Mouse (Mus musculus): ENCODE measurements around the gene Wipf2. TPM values are rescaled to one million over a fixed set of nuclear protein-coding genes. Genes with fewer than 3 reads are reported as not detected.
A peak's percentile ranks its signal among the peaks of the same experiment; 100 is the strongest.
"Not testable (repeated sequence)": the region's sequence is repeated elsewhere in the genome, so short reads cannot be mapped to it uniquely, and the experiment has no call there.

Gene Wipf2
- polyA plus RNA-seq, 1 experiment from 2014 or later = 7.1 TPM

DNA sequence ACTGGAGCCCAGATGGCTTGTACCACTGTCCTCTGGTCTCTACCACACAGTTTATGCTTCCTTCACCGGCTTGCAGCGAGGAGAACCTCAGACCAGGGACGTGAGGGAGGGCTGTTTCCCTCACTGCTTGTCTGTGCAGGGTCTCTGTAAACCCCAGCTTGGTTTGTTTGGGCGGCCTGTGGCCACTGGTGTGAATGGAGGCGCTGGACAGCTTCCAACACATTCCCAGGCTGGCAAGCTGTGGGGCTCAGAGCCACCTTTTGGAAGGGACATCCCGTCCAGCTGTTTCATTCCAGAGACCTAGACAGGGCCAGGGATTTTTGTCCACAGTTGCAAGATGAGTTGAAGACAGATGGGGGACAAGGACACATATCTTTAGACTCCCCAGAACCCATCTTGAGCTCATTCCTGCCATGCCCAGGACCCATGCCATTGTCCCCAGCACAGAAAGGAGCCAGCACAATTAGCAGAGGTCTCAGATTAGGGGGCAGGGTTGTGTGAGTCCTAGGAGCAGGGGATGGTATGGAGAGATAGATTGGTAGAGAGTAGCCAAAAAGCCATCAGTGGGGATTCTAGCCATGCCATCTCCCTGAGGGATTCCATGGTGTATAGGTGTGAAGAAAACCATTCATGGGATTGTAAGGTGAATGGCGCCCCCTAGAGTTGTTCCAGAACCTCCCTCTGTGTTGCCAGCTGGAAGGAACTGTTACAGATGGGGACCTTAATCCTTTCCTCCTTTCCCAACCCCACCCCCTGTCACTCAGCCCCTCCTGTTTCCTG lies 68.3 kb downstream of the Wipf2 start:
- Histone ChIP-seq H3K4me1 (ENCODE audit: control insufficient read depth, insufficient read depth, low read length) (peaks cover 76% of the 10 kb centered on the region), H3K4me2 (replicated peaks; ENCODE audit: low read depth, low read length) (peak overlapping the region; percentile 87; the same call in 1 of the 2 replicates), H3K9me3 (ENCODE audit: control insufficient read depth, low read depth, low read length) (no peaks in the 10 kb centered on the region), H3K36me3 (ENCODE audit: control insufficient read depth, insufficient read depth, low read length) (no peaks in the 10 kb centered on the region), H3K27me3 (ENCODE audit: control insufficient read depth, insufficient read depth, low read length) (no peaks in the 10 kb centered on the region), H3K27ac (ENCODE audit: low read length) (peak overlapping the region; percentile 87), H3K9ac (replicated peaks; ENCODE audit: low read depth, low read length) (no peak overlapping the region), H3K4me3 (ENCODE audit: low read depth, low read length) (no peak overlapping the region)
- no peak for ATAC-seq (ENCODE audit: insufficient number of reproducible peaks, insufficient read depth, low FRiP score, low read depth)
- 13% methylated on average over 7 of the region's 7 CpGs for WGBS

DNA sequence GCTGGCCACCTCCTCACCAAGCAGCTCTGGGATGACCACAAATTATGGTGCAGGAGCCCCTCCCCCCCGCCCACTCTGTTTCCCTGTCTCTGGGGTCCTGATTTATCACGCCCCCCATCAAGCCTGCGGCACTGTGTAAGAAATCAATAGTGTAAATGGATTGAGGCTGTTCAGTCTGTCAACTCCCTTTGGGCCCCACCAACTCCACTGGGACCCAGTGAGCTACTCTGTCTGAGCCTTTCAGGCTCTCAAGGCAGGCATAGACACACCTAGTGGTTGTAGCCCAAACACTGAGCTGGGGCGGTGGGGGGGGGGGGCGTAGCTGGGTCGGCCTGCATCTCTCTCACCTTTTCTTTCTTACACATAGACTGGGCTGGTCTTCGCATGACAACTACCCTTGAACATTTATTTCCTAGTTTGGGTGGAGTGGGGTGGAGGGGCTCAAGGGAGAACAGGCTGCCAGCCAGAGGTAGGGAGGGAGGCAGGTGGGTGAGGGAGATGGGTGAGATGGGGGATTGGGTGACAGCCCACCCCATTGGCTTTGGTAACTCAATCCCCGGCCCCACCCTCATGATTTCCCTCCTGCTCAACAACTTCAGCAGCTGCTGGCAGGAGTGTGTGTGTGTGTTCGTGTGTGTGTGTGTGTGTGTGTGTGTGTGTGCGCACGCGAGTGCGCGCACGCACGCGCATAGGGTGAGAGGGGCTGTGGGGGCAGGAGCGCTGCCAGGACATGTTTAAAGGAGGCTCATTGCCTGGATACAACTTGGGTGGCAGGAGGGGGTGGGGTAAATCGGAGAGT lies 69.1 kb downstream of the Wipf2 start:
- H3K4me3 ChIP-seq (ENCODE audit: low read depth, low read length) = no peak overlapping the region
- no peak overlapping the region for H3K9ac ChIP-seq (replicated peaks; ENCODE audit: low read depth, low read length)
- H3K9me3 ChIP-seq (ENCODE audit: control insufficient read depth, low read depth, low read length) = no peaks in the 10 kb centered on the region
- ATAC-seq (ENCODE audit: insufficient number of reproducible peaks, insufficient read depth, low FRiP score, low read depth) = no peak
- no peaks in the 10 kb centered on the region for H3K27me3 ChIP-seq (ENCODE audit: control insufficient read depth, insufficient read depth, low read length)
- H3K4me1 ChIP-seq (ENCODE audit: control insufficient read depth, insufficient read depth, low read length) = peaks cover 77% of the 10 kb centered on the region
- H3K27ac ChIP-seq (ENCODE audit: low read length) = peak overlapping the region; percentile 87
- peak overlapping the region; percentile 32 for H3K4me2 ChIP-seq (replicated peaks; ENCODE audit: low read depth, low read length)
- WGBS = 9% methylated on average over 19 of the region's 19 CpGs
- no peaks in the 10 kb centered on the region for H3K36me3 ChIP-seq (ENCODE audit: control insufficient read depth, insufficient read depth, low read length)

DNA sequence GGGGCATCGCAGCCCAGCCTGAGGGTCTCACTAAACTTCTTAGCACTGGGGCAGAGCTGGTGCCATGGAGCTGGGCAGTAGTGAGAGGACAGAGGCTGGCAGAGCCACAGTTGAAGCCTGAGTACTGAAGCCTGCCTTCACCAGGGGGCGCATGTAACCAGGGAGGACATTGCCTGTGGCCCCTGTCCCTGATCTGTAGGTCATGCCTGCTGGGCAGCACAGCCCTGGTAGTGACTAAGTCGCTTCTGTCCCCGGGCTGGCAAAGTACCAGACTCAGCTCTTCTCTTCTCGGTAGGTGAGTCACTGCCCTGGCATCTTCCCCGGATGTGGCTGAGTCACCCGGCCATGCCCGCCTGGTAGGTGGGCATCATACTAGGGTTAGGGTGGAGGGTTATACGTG lies 69.7 kb downstream of the Wipf2 start:
- no peak for ATAC-seq (ENCODE audit: insufficient number of reproducible peaks, insufficient read depth, low FRiP score, low read depth)
- Histone ChIP-seq H3K4me1 (ENCODE audit: control insufficient read depth, insufficient read depth, low read length) (peaks cover 73% of the 10 kb centered on the region), H3K4me3 (ENCODE audit: low read depth, low read length) (no peak overlapping the region), H3K4me2 (replicated peaks; ENCODE audit: low read depth, low read length) (peak overlapping the region; percentile 32), H3K9ac (replicated peaks; ENCODE audit: low read depth, low read length) (no peak overlapping the region), H3K9me3 (ENCODE audit: control insufficient read depth, low read depth, low read length) (no peaks in the 10 kb centered on the region), H3K27me3 (ENCODE audit: control insufficient read depth, insufficient read depth, low read length) (no peaks in the 10 kb centered on the region), H3K27ac (ENCODE audit: low read length) (peak overlapping the region; percentile 87), H3K36me3 (ENCODE audit: control insufficient read depth, insufficient read depth, low read length) (no peaks in the 10 kb centered on the region)
- WGBS = 45% methylated on average over 9 of the region's 9 CpGs

DNA sequence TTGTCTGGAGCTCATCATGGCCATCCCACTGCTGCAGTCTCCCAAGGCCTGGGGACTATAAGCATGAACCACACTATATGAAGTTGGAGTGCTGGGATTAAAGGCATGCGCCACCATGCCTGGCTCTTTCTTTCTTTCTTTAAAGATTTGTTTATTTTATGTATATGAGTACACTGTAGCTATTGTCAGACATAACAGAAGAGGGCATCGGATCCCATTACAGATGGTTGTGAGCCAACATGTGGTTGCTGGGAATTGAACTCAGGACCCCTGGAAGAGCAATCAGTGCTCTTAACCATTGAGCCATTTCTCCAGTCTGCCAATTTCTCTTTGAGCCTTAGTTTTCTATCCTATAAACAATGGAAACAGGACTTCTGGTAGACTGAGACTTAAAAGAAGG lies 70.4 kb downstream of the Wipf2 start:
- H3K9me3 ChIP-seq (ENCODE audit: control insufficient read depth, low read depth, low read length); H3K4me3 ChIP-seq (ENCODE audit: low read depth, low read length); H3K27ac ChIP-seq (ENCODE audit: low read length); H3K27me3 ChIP-seq (ENCODE audit: control insufficient read depth, insufficient read depth, low read length); H3K4me2 ChIP-seq (replicated peaks; ENCODE audit: low read depth, low read length); ATAC-seq (ENCODE audit: insufficient number of reproducible peaks, insufficient read depth, low FRiP score, low read depth); H3K9ac ChIP-seq (replicated peaks; ENCODE audit: low read depth, low read length); H3K36me3 ChIP-seq (ENCODE audit: control insufficient read depth, insufficient read depth, low read length): not testable (repeated sequence)
- peaks cover 71% of the 10 kb centered on the region for H3K4me1 ChIP-seq (ENCODE audit: control insufficient read depth, insufficient read depth, low read length)
- WGBS = 89% methylated on average over 2 of the region's 2 CpGs

DNA sequence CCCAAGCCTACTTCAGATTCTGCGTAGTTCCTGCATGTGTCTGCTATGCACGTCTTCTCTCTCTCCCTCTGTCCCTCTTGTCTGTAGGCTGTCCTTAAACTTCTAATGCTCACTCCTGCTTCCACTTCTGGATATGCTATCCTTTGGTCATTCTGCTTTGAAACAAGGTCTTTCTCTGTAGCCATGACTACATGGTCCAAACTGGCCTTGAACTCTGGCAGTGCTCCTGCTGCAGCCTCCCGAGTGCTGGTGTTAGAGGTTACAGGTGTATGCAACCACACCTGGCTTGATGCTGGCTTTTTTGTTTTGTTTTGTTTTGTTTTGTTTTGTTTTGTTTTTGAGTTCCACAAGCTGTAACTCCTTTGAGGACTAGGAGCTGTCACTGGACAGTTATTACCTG lies 70.9 kb downstream of the Wipf2 start:
- H3K27me3 ChIP-seq (ENCODE audit: control insufficient read depth, insufficient read depth, low read length) = no peaks in the 10 kb centered on the region

DNA sequence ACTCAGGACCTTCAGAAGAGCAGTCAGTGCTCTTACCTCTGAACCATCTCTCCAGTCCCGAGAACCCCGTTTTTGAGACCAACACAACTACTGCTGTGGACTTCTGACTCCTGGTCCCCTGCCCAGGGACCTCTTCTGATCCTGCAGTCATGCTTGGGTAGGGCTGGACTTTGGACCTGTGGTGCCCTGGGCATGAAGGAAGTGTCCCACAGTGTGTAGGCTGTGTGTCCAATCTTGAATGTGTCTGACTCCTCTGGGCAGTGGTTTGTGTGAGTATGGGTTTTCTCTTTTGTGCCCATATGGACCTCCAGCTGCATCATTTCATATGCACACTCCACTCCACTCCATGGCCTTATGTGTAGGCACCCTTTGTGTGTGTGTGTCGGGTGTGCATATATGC lies 71.7 kb downstream of the Wipf2 start:
- H3K4me1 ChIP-seq (ENCODE audit: control insufficient read depth, insufficient read depth, low read length) = peaks cover 71% of the 10 kb centered on the region
- no peak overlapping the region for H3K9ac ChIP-seq (replicated peaks; ENCODE audit: low read depth, low read length)
- no peaks in the 10 kb centered on the region for H3K36me3 ChIP-seq (ENCODE audit: control insufficient read depth, insufficient read depth, low read length)
- no peak for ATAC-seq (ENCODE audit: insufficient number of reproducible peaks, insufficient read depth, low FRiP score, low read depth)
- H3K4me2 ChIP-seq (replicated peaks; ENCODE audit: low read depth, low read length) = no peak overlapping the region
- WGBS = 82% methylated on average over 3 of the region's 3 CpGs
- H3K27ac ChIP-seq (ENCODE audit: low read length) = no peak overlapping the region
- no peak overlapping the region for H3K4me3 ChIP-seq (ENCODE audit: low read depth, low read length)
- no peaks in the 10 kb centered on the region for H3K27me3 ChIP-seq (ENCODE audit: control insufficient read depth, insufficient read depth, low read length)
- H3K9me3 ChIP-seq (ENCODE audit: control insufficient read depth, low read depth, low read length) = no peaks in the 10 kb centered on the region

More for the DNA sequence above, 70.9 kb downstream of the Wipf2 start:
- H3K9me3 ChIP-seq (ENCODE audit: control insufficient read depth, low read depth, low read length) = no peaks in the 10 kb centered on the region
- no peak overlapping the region for H3K4me3 ChIP-seq (ENCODE audit: low read depth, low read length)
- H3K4me1 ChIP-seq (ENCODE audit: control insufficient read depth, insufficient read depth, low read length) = peaks cover 71% of the 10 kb centered on the region
- no peaks in the 10 kb centered on the region for H3K36me3 ChIP-seq (ENCODE audit: control insufficient read depth, insufficient read depth, low read length)
- ATAC-seq (ENCODE audit: insufficient number of reproducible peaks, insufficient read depth, low FRiP score, low read depth) = no peak
- 90% methylated on average over 3 of the region's 3 CpGs for WGBS
- no peak overlapping the region for H3K9ac ChIP-seq (replicated peaks; ENCODE audit: low read depth, low read length)
- no peak overlapping the region for H3K4me2 ChIP-seq (replicated peaks; ENCODE audit: low read depth, low read length)
- no peak overlapping the region for H3K27ac ChIP-seq (ENCODE audit: low read length)

DNA sequence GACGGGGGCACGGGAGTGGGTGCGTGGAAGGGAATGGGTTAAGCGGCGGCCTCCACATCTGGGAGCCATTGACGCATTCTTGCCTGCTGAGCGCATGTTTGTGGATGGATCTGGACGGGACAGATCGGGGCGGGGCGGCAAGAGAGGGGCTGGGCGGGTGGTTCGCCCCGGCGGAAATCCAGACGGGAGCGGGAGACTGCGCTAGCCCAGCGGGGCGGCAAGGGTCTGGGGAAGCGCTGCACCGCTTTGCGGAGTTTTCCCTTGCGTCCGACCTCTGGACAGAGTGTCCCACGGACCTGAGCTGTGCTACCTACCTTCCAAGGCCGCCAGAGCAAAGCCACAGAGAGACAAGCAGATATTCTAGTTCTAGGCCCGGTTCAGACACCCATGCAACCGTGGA lies 72.7 kb downstream of the Wipf2 start:
- peaks cover 71% of the 10 kb centered on the region for H3K4me1 ChIP-seq (ENCODE audit: control insufficient read depth, insufficient read depth, low read length)
- ATAC-seq (ENCODE audit: insufficient number of reproducible peaks, insufficient read depth, low FRiP score, low read depth) = peak; percentile 50

DNA sequence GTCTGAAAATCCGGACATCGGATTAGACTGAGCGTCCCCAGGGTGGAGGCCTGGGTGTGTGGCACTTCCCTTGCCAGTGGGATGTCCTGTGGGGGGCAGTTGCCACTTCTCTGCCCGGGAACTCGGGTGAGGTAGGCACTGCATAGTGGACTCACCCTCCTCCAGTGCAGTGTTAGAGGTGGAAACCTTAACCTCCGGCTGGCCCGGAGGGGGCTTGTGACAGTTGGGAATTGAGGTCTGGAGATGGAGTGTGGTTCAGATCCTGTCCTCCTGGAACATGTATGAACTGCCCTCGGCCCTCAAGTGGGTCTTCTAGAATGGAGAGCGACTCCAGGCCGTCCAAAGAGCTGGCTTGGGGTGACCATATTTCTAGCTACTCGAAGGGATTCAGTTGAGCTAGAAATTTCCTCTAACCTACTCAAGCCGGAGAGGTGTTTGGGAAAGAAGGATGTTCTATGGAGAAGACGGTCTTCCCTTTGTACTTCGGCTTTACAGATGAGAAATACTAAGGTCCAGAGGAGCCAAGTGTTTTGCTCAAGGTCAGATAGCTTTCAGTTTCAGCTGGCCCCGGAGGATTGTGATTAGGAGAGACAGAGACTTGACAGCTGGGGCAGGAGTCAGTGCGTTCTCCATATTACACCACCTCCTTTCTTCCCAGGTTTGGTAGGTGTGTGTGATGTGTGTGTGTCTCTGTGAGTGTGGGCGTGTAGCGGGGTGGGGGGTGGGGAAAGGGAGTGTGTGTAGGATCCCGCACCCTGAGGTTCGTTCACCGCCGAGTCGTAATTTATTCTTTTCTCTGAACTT lies 73.4 kb downstream of the Wipf2 start:
- Histone ChIP-seq H3K4me1 (ENCODE audit: control insufficient read depth, insufficient read depth, low read length) (peaks cover 71% of the 10 kb centered on the region), H3K9me3 (ENCODE audit: control insufficient read depth, low read depth, low read length) (no peaks in the 10 kb centered on the region), H3K27ac (ENCODE audit: low read length) (peak overlapping the region; percentile 96), H3K9ac (replicated peaks; ENCODE audit: low read depth, low read length) (peak overlapping the region; percentile 43), H3K36me3 (ENCODE audit: control insufficient read depth, insufficient read depth, low read length) (no peaks in the 10 kb centered on the region), H3K4me2 (replicated peaks; ENCODE audit: low read depth, low read length) (peak overlapping the region; percentile 96), H3K27me3 (ENCODE audit: control insufficient read depth, insufficient read depth, low read length) (no peaks in the 10 kb centered on the region), H3K4me3 (ENCODE audit: low read depth, low read length) (peak overlapping the region; percentile 87)
- 3% methylated on average over 22 of the region's 23 CpGs for WGBS
- no peak; the same call in 1 of the 2 replicates for ATAC-seq (ENCODE audit: insufficient number of reproducible peaks, insufficient read depth, low FRiP score, low read depth)

More for the DNA sequence above, 72.7 kb downstream of the Wipf2 start:
- Histone ChIP-seq H3K27me3 (ENCODE audit: control insufficient read depth, insufficient read depth, low read length) (no peaks in the 10 kb centered on the region), H3K9ac (replicated peaks; ENCODE audit: low read depth, low read length) (peak overlapping the region; percentile 43), H3K4me3 (ENCODE audit: low read depth, low read length) (peak overlapping the region; percentile 87), H3K4me2 (replicated peaks; ENCODE audit: low read depth, low read length) (peak overlapping the region; percentile 96), H3K36me3 (ENCODE audit: control insufficient read depth, insufficient read depth, low read length) (no peaks in the 10 kb centered on the region), H3K27ac (ENCODE audit: low read length) (peak overlapping the region; percentile 96), H3K9me3 (ENCODE audit: control insufficient read depth, low read depth, low read length) (no peaks in the 10 kb centered on the region)
- 1% methylated on average over 29 of the region's 29 CpGs for WGBS

Data from stomach, embryonic 14.5 days (tissue).